ENCODE assay signal across 9 mouse cellular contexts in genomic region chr2:181242314-181242665, GRCm38 (mm10). TPM values are rescaled to one million over a fixed set of nuclear protein-coding genes. Genes with fewer than 3 reads are reported as not detected.
DNase-seq lines count a peak whose midpoint lies in the region; ATAC-seq lines count a peak whose summit lies in the region.
"Had no signal": no experiment of that assay in that cellular context is flagged by ENCODE, and none has a peak within 500 bp of the region (broad histone marks: within the 10 kb centered on the region; RNA-seq: fewer than 3 reads in every experiment).

No protein-coding gene starts in this region.

- WGBS in heart, embryonic 10.5 days = 71% methylated on average over 3 of the region's 3 CpGs
- WGBS in forebrain, embryonic 13.5 days = 76% methylated on average over 3 of the region's 3 CpGs
- WGBS in limb, embryonic 13.5 days = 56% methylated on average over 3 of the region's 3 CpGs

- peak overlapping the region; percentile 52 for H3K4me2 ChIP-seq in forebrain, embryonic 13.5 days
- H3K4me2 ChIP-seq in limb, embryonic 13.5 days (replicated peaks) = peak overlapping the region; percentile 72

- peaks cover 16% of the 10 kb centered on the region; the same call in 1 of the 2 replicates for H3K27me3 ChIP-seq in heart, embryonic 10.5 days (ENCODE audit: insufficient read depth, poor library complexity, severe bottlenecking)
- H3K27me3 ChIP-seq in forebrain, embryonic 13.5 days = no peaks in the 10 kb centered on the region
- no peaks in the 10 kb centered on the region for H3K27me3 ChIP-seq in limb, embryonic 13.5 days

- H3K27ac ChIP-seq in heart, embryonic 10.5 days = peak overlapping the region; percentile 75
- H3K27ac ChIP-seq in forebrain, embryonic 13.5 days = no peak overlapping the region
- no peak overlapping the region for H3K27ac ChIP-seq in limb, embryonic 13.5 days

- DNase-seq in heart, embryonic 10.5 days (ENCODE audit: low spot score) = no peak
- no peak for DNase-seq in heart, adult 18-20 months
- peak; percentile 14 for DNase-seq in 3T3-L1 (ENCODE audit: low read depth, low spot score)
- DNase-seq in adrenal gland, adult 2 months = no peak
- DNase-seq in frontal cortex, postnatal 36 days (ENCODE audit: low spot score in 2 of 2) = no peak
- no peak for DNase-seq in gastrocnemius, postnatal 4 days (ENCODE audit: low spot score in 2 of 2)

- no peak overlapping the region for H3K9ac ChIP-seq in forebrain, embryonic 13.5 days
- peak overlapping the region; percentile 72 for H3K9ac ChIP-seq in limb, embryonic 13.5 days

- H3K4me3 ChIP-seq in heart, embryonic 10.5 days = peak overlapping the region; percentile 68
- no peak overlapping the region for H3K4me3 ChIP-seq in forebrain, embryonic 13.5 days
- peak overlapping the region; percentile 51 for H3K4me3 ChIP-seq in limb, embryonic 13.5 days

- H3K4me1 ChIP-seq in heart, embryonic 10.5 days = peaks cover 18% of the 10 kb centered on the region; the same call in 1 of the 2 replicates
- H3K4me1 ChIP-seq in forebrain, embryonic 13.5 days = no peaks in the 10 kb centered on the region; the same call in 1 of the 2 replicates
- peaks cover 14% of the 10 kb centered on the region for H3K4me1 ChIP-seq in limb, embryonic 13.5 days

- ATAC-seq in forebrain, embryonic 13.5 days = no peak
- 0 out of 2 replicates have a peak, but pooled peaks have one; percentile 16 for ATAC-seq in limb, embryonic 13.5 days (ENCODE audit: low FRiP score, low read depth)

- H3K36me3 ChIP-seq in heart, embryonic 10.5 days = peaks cover 4% of the 10 kb centered on the region; the same call in 1 of the 2 replicates
- H3K36me3 ChIP-seq in forebrain, embryonic 13.5 days (ENCODE audit: poor library complexity, severe bottlenecking) = no peaks in the 10 kb centered on the region
- H3K36me3 ChIP-seq in limb, embryonic 13.5 days = peaks cover 9% of the 10 kb centered on the region; the same call in 1 of the 2 replicates

- H3K9me3 ChIP-seq in heart, embryonic 10.5 days = no peaks in the 10 kb centered on the region
- H3K9me3 ChIP-seq in forebrain, embryonic 13.5 days (replicated peaks) = no peaks in the 10 kb centered on the region
- H3K9me3 ChIP-seq in limb, embryonic 13.5 days = no peaks in the 10 kb centered on the region

RNA-seq across cellular contexts. Expression of gene Helz2, which starts 0.5 kb away (rescaled TPM):
- polyA plus RNA-seq in heart, embryonic 10.5 days (2016; fragmentation: Nextera tagmentation; extraction: Ambion mirVana) = 1.1 and 1.3 TPM in 2 replicates
- total RNA-seq in heart, adult 18-20 months (2021) = 10 to 100 TPM in 1 of 2 experiments, 1 to 10 TPM in 1; 8.4 to 11.1 TPM
- 0.24 and 0.26 TPM in 2 replicates for polyA plus RNA-seq in forebrain, embryonic 13.5 days (2015; fragmentation: Nextera tagmentation; extraction: Ambion mirVana)
- polyA plus RNA-seq in limb, embryonic 13.5 days (2015; fragmentation: Nextera tagmentation; extraction: Ambion mirVana) = 1.6 and 1.8 TPM in 2 replicates
- total RNA-seq in adrenal gland, adult 2 months (2021) = 10 to 100 TPM; 15.3 to 25.0 TPM
- polyA plus RNA-seq in adrenal gland, adult 2 months (2012; rRNA removed) = 29.6 and 33.1 TPM in 2 replicates
- total RNA-seq in gastrocnemius, postnatal 4 days (2021) = 1 to 10 TPM; 4.5 to 6.0 TPM

RNA-seq across cellular contexts. Expression of gene Fndc11, which starts 22.5 kb away (rescaled TPM):
- polyA plus RNA-seq in heart, embryonic 10.5 days (2016; fragmentation: Nextera tagmentation; extraction: Ambion mirVana) = not detected in 2 replicates
- total RNA-seq in heart, adult 18-20 months (2021) = not detected
- polyA plus RNA-seq in forebrain, embryonic 13.5 days (2015; fragmentation: Nextera tagmentation; extraction: Ambion mirVana) = 0.15 and 0.23 TPM in 2 replicates
- polyA plus RNA-seq in limb, embryonic 13.5 days (2015; fragmentation: Nextera tagmentation; extraction: Ambion mirVana) = 0.17 and 0.42 TPM in 2 replicates
- total RNA-seq in adrenal gland, adult 2 months (2021) = under 1 TPM in 1 of 2 experiments, not detected in 1; 0.46 TPM
- 0.47 and 0.67 TPM in 2 replicates for polyA plus RNA-seq in adrenal gland, adult 2 months (2012; rRNA removed)
- not detected for total RNA-seq in gastrocnemius, postnatal 4 days (2021)
- total RNA-seq: granulocyte monocyte progenitor cell, adult 5-6 weeks had no signal

RNA-seq across cellular contexts. Expression of gene Srms, which starts 29.3 kb away (rescaled TPM):
- polyA plus RNA-seq in heart, embryonic 10.5 days (2016; fragmentation: Nextera tagmentation; extraction: Ambion mirVana) = 0.11 and 0.79 TPM in 2 replicates
- total RNA-seq in heart, adult 18-20 months (2021) = under 1 TPM; 0.35 to 0.44 TPM
- polyA plus RNA-seq in forebrain, embryonic 13.5 days (2015; fragmentation: Nextera tagmentation; extraction: Ambion mirVana) = 0.06 and 0.11 TPM in 2 replicates
- polyA plus RNA-seq in limb, embryonic 13.5 days (2015; fragmentation: Nextera tagmentation; extraction: Ambion mirVana) = 0.15 and 0.19 TPM in 2 replicates
- total RNA-seq in adrenal gland, adult 2 months (2021) = 1 to 10 TPM in 1 of 2 experiments, under 1 TPM in 1; 0.66 to 1.3 TPM
- polyA plus RNA-seq in adrenal gland, adult 2 months (2012; rRNA removed) = 1.1 and 1.4 TPM in 2 replicates
- not detected for total RNA-seq in gastrocnemius, postnatal 4 days (2021)
- total RNA-seq: granulocyte monocyte progenitor cell, adult 5-6 weeks had no signal

RNA-seq across cellular contexts. Expression of gene Ptk6, which starts 39.7 kb away (rescaled TPM):
- not detected in 2 replicates for polyA plus RNA-seq in heart, embryonic 10.5 days (2016; fragmentation: Nextera tagmentation; extraction: Ambion mirVana)
- total RNA-seq in heart, adult 18-20 months (2021) = under 1 TPM in 1 of 2 experiments, not detected in 1; 0.08 TPM
- polyA plus RNA-seq in forebrain, embryonic 13.5 days (2015; fragmentation: Nextera tagmentation; extraction: Ambion mirVana) = not detected in 2 replicates
- not detected in 2 replicates for polyA plus RNA-seq in limb, embryonic 13.5 days (2015; fragmentation: Nextera tagmentation; extraction: Ambion mirVana)
- total RNA-seq in adrenal gland, adult 2 months (2021) = under 1 TPM in 1 of 2 experiments, not detected in 1; 0.07 TPM
- polyA plus RNA-seq in adrenal gland, adult 2 months (2012; rRNA removed) = 0.02 TPM in 1 of 2 replicates, not detected in the other
- total RNA-seq in gastrocnemius, postnatal 4 days (2021) = under 1 TPM in 1 of 2 experiments, not detected in 1; 0.10 TPM
- total RNA-seq: granulocyte monocyte progenitor cell, adult 5-6 weeks had no signal

RNA-seq across cellular contexts. Expression of gene Gmeb2, which starts 45.5 kb away (rescaled TPM):
- polyA plus RNA-seq in heart, embryonic 10.5 days (2016; fragmentation: Nextera tagmentation; extraction: Ambion mirVana) = 13.1 and 13.2 TPM in 2 replicates
- total RNA-seq in heart, adult 18-20 months (2021) = 1 to 10 TPM; 8.9 to 9.5 TPM
- polyA plus RNA-seq in forebrain, embryonic 13.5 days (2015; fragmentation: Nextera tagmentation; extraction: Ambion mirVana) = 19.5 and 20.5 TPM in 2 replicates
- polyA plus RNA-seq in limb, embryonic 13.5 days (2015; fragmentation: Nextera tagmentation; extraction: Ambion mirVana) = 16.5 and 17.8 TPM in 2 replicates
- total RNA-seq in adrenal gland, adult 2 months (2021) = 10 to 100 TPM; 15.4 to 15.5 TPM
- polyA plus RNA-seq in adrenal gland, adult 2 months (2012; rRNA removed) = 21.8 and 28.4 TPM in 2 replicates
- total RNA-seq in gastrocnemius, postnatal 4 days (2021) = 10 to 100 TPM; 12.1 to 14.5 TPM

Comparison
In these comparisons a context has a peak if more than half of its experiments do, and no peak if none do; other contexts are left out.
1. RNA of gene Helz2, which starts 0.5 kb away (polyA plus RNA-seq): 29.6 to 33.1 TPM in adrenal gland, adult 2 months; 1.6 to 1.8 TPM in limb, embryonic 13.5 days, 1.1 to 1.3 TPM in heart, embryonic 10.5 days and 0.24 to 0.26 TPM in forebrain, embryonic 13.5 days; every median in the first group is over 10 times any median in the second.